Mouse (Mus musculus) CH12.LX (cell line): ENCODE measurements around the gene Olfr1357.

Experiments used
- CHD2 ChIP-seq: IDR thresholded peaks from 2 replicates; pipeline ENCODE4 v1.6.1; 2011; ENCODE audit warnings: low read length, improper control_type of control experiment
- CTCF ChIP-seq, 2 experiments: IDR thresholded peaks in 1 of 2; conservative IDR thresholded peaks in 1 of 2; 2 replicates each; pipeline ENCODE4 v1.5.1; 2011 to 2012; ENCODE audit warnings: low read depth in 2 of 2, low read length in 2 of 2, improper control_type of control experiment in 1 of 2, inconsistent platforms in 1 of 2, mild to moderate bottlenecking in 1 of 2, moderate library complexity in 1 of 2
- EP300 ChIP-seq: IDR thresholded peaks from 2 replicates; pipeline ENCODE4 v1.6.1; 2011; ENCODE audit warnings: low read length, improper control_type of control experiment
- ETS1 ChIP-seq: conservative IDR thresholded peaks from 2 replicates; pipeline ENCODE4 v1.6.1; 2012; ENCODE audit warnings: low read depth, mild to moderate bottlenecking, inconsistent platforms, low read length, improper control_type of control experiment, moderate library complexity
- MAX ChIP-seq: IDR thresholded peaks from 2 replicates; pipeline ENCODE4 v1.6.1; 2011; ENCODE audit warnings: low read length, improper control_type of control experiment
- MAZ ChIP-seq: IDR thresholded peaks from 2 replicates; pipeline ENCODE4 v1.6.1; 2012; ENCODE audit warnings: low read depth, mild to moderate bottlenecking, inconsistent platforms, low read length, improper control_type of control experiment, moderate library complexity
- MEF2A ChIP-seq: IDR thresholded peaks from 2 replicates; pipeline ENCODE4 v1.6.1; 2014; ENCODE audit warnings: low read depth, mild to moderate bottlenecking, inconsistent platforms, low read length, improper control_type of control experiment, borderline replicate concordance
- POLR2A ChIP-seq: IDR thresholded peaks from 2 replicates; pipeline ENCODE4 v1.6.1; 2011; ENCODE audit warnings: low read depth, mild to moderate bottlenecking, improper control_type of control experiment, low read length
- RCOR1 ChIP-seq: conservative IDR thresholded peaks from 2 replicates; pipeline ENCODE4 v1.6.1; 2012; ENCODE audit warnings: low read depth, mild to moderate bottlenecking, inconsistent platforms, low read length, improper control_type of control experiment
- SIN3A ChIP-seq: IDR thresholded peaks from 2 replicates; pipeline ENCODE4 v1.6.1; 2012; ENCODE audit warnings: low read length, improper control_type of control experiment, inconsistent platforms
- TBP ChIP-seq: conservative IDR thresholded peaks from 2 replicates; pipeline ENCODE4 v1.6.1; 2011; ENCODE audit warnings: low read depth, low read length, improper control_type of control experiment
- UBTF ChIP-seq: IDR thresholded peaks from 2 replicates; pipeline ENCODE4 v1.6.1; 2012; ENCODE audit warnings: low read depth, mild to moderate bottlenecking, inconsistent platforms, low read length, improper control_type of control experiment, moderate library complexity
- USF1 ChIP-seq: IDR thresholded peaks from 2 replicates; pipeline ENCODE4 v1.6.1; 2014; ENCODE audit warnings: low read depth, mild to moderate bottlenecking, inconsistent platforms, low read length, improper control_type of control experiment

DNA sequence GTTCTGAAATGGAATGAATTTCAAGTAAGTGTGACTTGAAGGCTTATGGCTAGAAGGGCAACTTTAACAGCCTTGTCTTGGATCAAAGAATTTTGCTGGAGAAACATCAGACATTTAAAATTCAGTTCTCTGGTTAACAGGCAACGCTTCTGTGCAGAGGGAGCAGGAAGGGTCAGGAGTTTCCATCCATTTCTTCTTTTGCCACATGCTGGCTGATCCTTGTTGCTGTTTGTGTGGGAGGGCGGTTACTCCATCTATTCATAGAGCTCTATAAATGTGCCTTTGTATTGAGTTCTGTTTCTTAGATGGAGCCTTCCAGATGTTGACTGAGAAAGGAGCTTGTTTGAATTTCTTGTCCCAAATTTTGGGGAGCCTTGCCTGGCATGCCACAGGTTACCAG, 47.0 kb downstream of the Olfr1357 start:
- TF ChIP-seq MEF2A (no peak), POLR2A (no peak), CTCF (conservative IDR thresholded peaks at IDR 0.05 in 1 of 2, IDR thresholded peaks at IDR 0.05 in 1 of 2; ENCODE audit: low read depth in 2 of 2, low read length in 2 of 2) (no peak), USF1 (no peak), MAX (no peak), SIN3A (no peak), MAZ (no peak), EP300 (no peak), RCOR1 (no peak), TBP (no peak), CHD2 (no peak), ETS1 (no peak), UBTF (no peak)
